Mouse (Mus musculus) C2C12 (cell line): Measurements from ENCODE around the gene Ttll8.

Source experiments
- CEBPB ChIP-seq: IDR thresholded peaks from one replicate; pipeline ENCODE4 v1.6.1; 2011; ENCODE audit warnings: low read depth, mild to moderate bottlenecking, control low read depth, moderate library complexity
- CTCF ChIP-seq: IDR thresholded peaks from one replicate; pipeline ENCODE4 v1.5.1; 2011; ENCODE audit not compliant: control insufficient read depth, insufficient read depth, insufficient read length
- MAX ChIP-seq: IDR thresholded peaks from one replicate; pipeline ENCODE4 v1.6.1; 2011; ENCODE audit warnings: mild to moderate bottlenecking, control low read depth
- MYOD1 ChIP-seq: IDR thresholded peaks from one replicate; pipeline ENCODE4 v1.6.1; 2011; ENCODE audit warnings: low read depth; ENCODE audit not compliant: control insufficient read depth, insufficient read length
- MYOG ChIP-seq: IDR thresholded peaks from one replicate; pipeline ENCODE4 v1.6.1; 2011; ENCODE audit not compliant: control insufficient read depth, insufficient read length; ENCODE audit errors: extremely low read depth
- USF1 ChIP-seq: IDR thresholded peaks from one replicate; pipeline ENCODE4 v1.6.1; 2011; ENCODE audit warnings: low read depth, mild to moderate bottlenecking, control low read depth, moderate library complexity

- TF ChIP-seq CTCF (no peak), MAX (no peak), USF1 (no peak), MYOG (no peak), CEBPB (no peak), MYOD1 (no peak)
These were observed 63.2 kb downstream of the Ttll8 start for GRCm38 (mm10) chr15:88890751-88891675.
